Mouse (Mus musculus) bone marrow macrophage, adult 2 months (primary cell): ENCODE results near the gene Kdm2a. TPM values are rescaled to one million over a fixed set of nuclear protein-coding genes. Genes with fewer than 3 reads are reported as not detected.
A peak's percentile ranks its signal among the peaks of the same experiment; 100 is the strongest.

Experiments
- H3K27ac ChIP-seq: 2 replicates; pipeline ENCODE4 v1.5.1; 2012; ENCODE audit warnings: low read depth, low read length; ENCODE audit not compliant: insufficient read depth
- H3K4me1 ChIP-seq: 2 replicates; pipeline ENCODE4 v1.6.1; 2012; ENCODE audit warnings: low read length; ENCODE audit not compliant: control insufficient read depth, insufficient read depth
- H3K4me3 ChIP-seq: 2 replicates; pipeline ENCODE4 v1.5.1; 2012; ENCODE audit warnings: mild to moderate bottlenecking, low read length, moderate library complexity; ENCODE audit not compliant: insufficient read depth
- CTCF ChIP-seq: IDR thresholded peaks from 2 replicates; pipeline ENCODE4 v1.5.1; 2012; ENCODE audit warnings: low read depth, mild to moderate bottlenecking, low read length, moderate library complexity
- POLR2A ChIP-seq: IDR thresholded peaks from 2 replicates; pipeline ENCODE4 v1.6.1; 2012; ENCODE audit warnings: mild to moderate bottlenecking, low read depth, low read length, borderline replicate concordance
- polyA plus RNA-seq: library from polyadenylated mRNA; stranded (reverse); fragments of >200 nt; gene quantifications from 2 replicates; pipeline ENCODE4 v1.2.4, GENCODE M21; 2012; ENCODE audit not compliant: missing spikeins, insufficient read depth, insufficient read length

The Kdm2a gene
- polyA plus RNA-seq, 1 experiment, result 84.4 TPM

- Histone ChIP-seq H3K4me3 (no peak overlapping the region), H3K4me1 (peaks cover 28% of the 10 kb centered on the region), H3K27ac (no peak overlapping the region)
- TF ChIP-seq POLR2A (no peak), CTCF (no peak)
Observed at GRCm38 (mm10) chr19:4291161-4291560, 106.9 kb downstream of the Kdm2a start.

- H3K4me3 ChIP-seq, result no peak overlapping the region
- H3K27ac ChIP-seq, result no peak overlapping the region
- peaks cover 29% of the 10 kb centered on the region for H3K4me1 ChIP-seq
- TF ChIP-seq POLR2A (no peak), CTCF (no peak)
Observed at GRCm38 (mm10) chr19:4290749-4291148, 107.3 kb downstream of the Kdm2a start.

GRCm38 (mm10) chr19:4283653-4284052, 114.4 kb downstream of the Kdm2a start:
- Histone ChIP-seq H3K27ac (peak overlapping the region; percentile 97), H3K4me1 (peaks cover 28% of the 10 kb centered on the region), H3K4me3 (peak overlapping the region; percentile 80)
- TF ChIP-seq CTCF (no peak), POLR2A (no peak)

- Histone ChIP-seq H3K4me3 (peak within 1 kb of the TSS; percentile 80), H3K27ac (peak within 1 kb of the TSS; percentile 97), H3K4me1 (peaks cover 28% of the 10 kb centered on the region)
- peak; percentile 44; the same call in 1 of the 2 replicates for TF ChIP-seq CTCF
- no peak for TF ChIP-seq POLR2A
Observed at GRCm38 (mm10) chr19:4282898-4283553, 115.1 kb downstream of the Kdm2a start, which contains the start of gene Ankrd13d. TSS of gene Ankrd13d (minus strand) at chr19:4283137.

GRCm38 (mm10) chr19:4280425-4280824, 117.7 kb downstream of the Kdm2a start:
- H3K4me1 ChIP-seq, result peaks cover 16% of the 10 kb centered on the region
- no peak for TF ChIP-seq CTCF
- no peak for TF ChIP-seq POLR2A
- H3K27ac ChIP-seq, result no peak overlapping the region
- H3K4me3 ChIP-seq, result no peak overlapping the region

GRCm38 (mm10) chr19:4279487-4279886, 118.6 kb downstream of the Kdm2a start:
- H3K4me3 ChIP-seq, result no peak overlapping the region
- H3K4me1 ChIP-seq, result peaks cover 7% of the 10 kb centered on the region
- no peak overlapping the region for H3K27ac ChIP-seq
- TF ChIP-seq POLR2A, result no peak
- TF ChIP-seq CTCF, result no peak

- H3K27ac ChIP-seq, result no peak overlapping the region
- H3K4me3 ChIP-seq, result no peak overlapping the region
- TF ChIP-seq CTCF (no peak), POLR2A (no peak)
- H3K4me1 ChIP-seq, result peaks cover 11% of the 10 kb centered on the region
Observed at GRCm38 (mm10) chr19:4270972-4271371, 127.1 kb downstream of the Kdm2a start.

GRCm38 (mm10) chr19:4270187-4270586, 127.9 kb downstream of the Kdm2a start:
- no peak overlapping the region for H3K27ac ChIP-seq
- H3K4me3 ChIP-seq, result no peak overlapping the region
- TF ChIP-seq CTCF (no peak), POLR2A (no peak)
- H3K4me1 ChIP-seq, result peaks cover 11% of the 10 kb centered on the region

GRCm38 (mm10) chr19:4268566-4269361, 129.3 kb downstream of the Kdm2a start, which contains the start of gene Ssh3:
TSS of gene Ssh3 (minus strand) at chr19:4269180.
- 0 out of 2 replicates have a peak within 1 kb of the TSS, but pooled peaks have one; percentile 5 for H3K27ac ChIP-seq
- peaks cover 18% of the 10 kb centered on the region for H3K4me1 ChIP-seq
- TF ChIP-seq POLR2A (no peak), CTCF (no peak)
- peak within 1 kb of the TSS; percentile 82 for H3K4me3 ChIP-seq

GRCm38 (mm10) chr19:4265956-4266355, 132.1 kb downstream of the Kdm2a start:
- TF ChIP-seq CTCF (no peak), POLR2A (no peak)
- Histone ChIP-seq H3K4me3 (no peak overlapping the region), H3K27ac (no peak overlapping the region), H3K4me1 (peaks cover 44% of the 10 kb centered on the region)

Other genes starting within 250 kb of the Kdm2a start
- gene Coro1b, start 249.7 kb downstream of the Kdm2a start, polyA plus RNA-seq, result 276 and 314 TPM in 2 replicates
- 0.87 and 2.3 TPM in 2 replicates for gene Ptprcap, start 244.7 kb downstream of the Kdm2a start, polyA plus RNA-seq
- 32.3 and 39.5 TPM in 2 replicates for gene Rps6kb2, start 234.9 kb downstream of the Kdm2a start, polyA plus RNA-seq
- gene Carns1, start 222.8 kb downstream of the Kdm2a start, polyA plus RNA-seq, result 0.68 and 1.1 TPM in 2 replicates
- gene Tbc1d10c, start 207.0 kb downstream of the Kdm2a start, polyA plus RNA-seq, result 0.77 and 0.83 TPM in 2 replicates
- 299 and 331 TPM in 2 replicates for gene Ppp1ca, start 206.2 kb downstream of the Kdm2a start, polyA plus RNA-seq
- gene Rad9a, start 196.6 kb downstream of the Kdm2a start, polyA plus RNA-seq, result 25.1 and 27.2 TPM in 2 replicates
- 0.40 and 0.56 TPM in 2 replicates for gene Clcf1, start 184.0 kb downstream of the Kdm2a start, polyA plus RNA-seq
- not detected in 2 replicates for gene AC109138.7, start 183.9 kb downstream of the Kdm2a start, polyA plus RNA-seq
- gene Pold4, start 166.4 kb downstream of the Kdm2a start, polyA plus RNA-seq, result 77.5 and 93.5 TPM in 2 replicates
- 84.2 and 87.6 TPM in 2 replicates for gene Ssh3, start 129.1 kb downstream of the Kdm2a start, polyA plus RNA-seq
- 21.8 TPM in 2 replicates for gene Ankrd13d, start 115.1 kb downstream of the Kdm2a start, polyA plus RNA-seq
- gene Grk2, start 92.1 kb downstream of the Kdm2a start, polyA plus RNA-seq, result 250 and 278 TPM in 2 replicates
- 1.1 and 1.4 TPM in 2 replicates for gene Rhod, start 41.1 kb upstream of the Kdm2a start, polyA plus RNA-seq
- not detected in 2 replicates for gene Syt12, start 79.2 kb upstream of the Kdm2a start, polyA plus RNA-seq
- gene 2010003K11Rik, start 100.3 kb upstream of the Kdm2a start, polyA plus RNA-seq, result not detected in 2 replicates
- gene Pcx, start 112.2 kb upstream of the Kdm2a start, polyA plus RNA-seq, result 1.8 and 3.7 TPM in 2 replicates
- gene Lrfn4, start 217.4 kb upstream of the Kdm2a start, polyA plus RNA-seq, result 0.50 and 0.73 TPM in 2 replicates
- gene Rce1, start 227.4 kb upstream of the Kdm2a start, polyA plus RNA-seq, result 25.5 and 33.7 TPM in 2 replicates